Mouse (Mus musculus) heart, embryonic 13.5 days (tissue): Measurements from ENCODE around the gene Kif27. TPM values are rescaled to one million over a fixed set of nuclear protein-coding genes. Genes with fewer than 3 reads are reported as not detected.

Source experiments
- ATAC-seq: fragments of 200-750 bp; cut with Nextera tagmentation; 2 replicates; pipeline ENCODE4 v1.8.0; 2017; ENCODE audit warnings: moderate TSS enrichment; ENCODE audit not compliant: insufficient number of reproducible peaks, low FRiP score, low TSS enrichment; ENCODE audit errors: extremely low read depth
- H3K27ac ChIP-seq: fragments of 300-500 bp; sonication (generic); replicated peaks from 2 replicates; pipeline ENCODE4 v1.5.1; 2015; ENCODE audit warnings: moderate library complexity, mild to moderate bottlenecking, inconsistent platforms
- H3K27me3 ChIP-seq: fragments of 300-500 bp; sonication (generic); replicated peaks from 2 replicates; pipeline ENCODE4 v1.6.1; 2015; ENCODE audit warnings: mild to moderate bottlenecking, inconsistent platforms
- H3K36me3 ChIP-seq: fragments of 300-500 bp; sonication (generic); 2 replicates; pipeline ENCODE4 v1.6.1; 2015; ENCODE audit warnings: mild to moderate bottlenecking, inconsistent platforms
- H3K4me1 ChIP-seq: fragments of 300-500 bp; sonication (generic); 2 replicates; pipeline ENCODE4 v1.6.1; 2015; ENCODE audit warnings: inconsistent platforms
- H3K4me2 ChIP-seq: fragments of 300-500 bp; sonication (generic); 2 replicates; pipeline ENCODE4 v1.6.1; 2015; ENCODE audit warnings: inconsistent platforms, mild to moderate bottlenecking, moderate library complexity
- H3K4me3 ChIP-seq: fragments of 300-500 bp; sonication (generic); 2 replicates; pipeline ENCODE4 v1.5.1; 2015; ENCODE audit warnings: moderate library complexity, mild to moderate bottlenecking, inconsistent platforms
- H3K9ac ChIP-seq: fragments of 300-500 bp; sonication (generic); 2 replicates; pipeline ENCODE4 v1.6.1; 2015; ENCODE audit warnings: inconsistent platforms, mild to moderate bottlenecking, moderate library complexity
- H3K9me3 ChIP-seq: fragments of 300-500 bp; sonication (generic); 2 replicates; pipeline ENCODE4 v1.6.1; 2016; ENCODE audit warnings: inconsistent platforms
- WGBS: fragments of 180-500 bp; shearing (Covaris S2); methylation state at CpG from one replicate; pipeline ENCODE4 v1.1.7; 2015; ENCODE audit warnings: mixed read lengths; 5-methylcytosine and 5-hydroxymethylcytosine counted together
- polyA plus RNA-seq: library from polyadenylated mRNA; unstranded; fragments of >200 nt; fragmentation: Nextera tagmentation; extraction: Ambion mirVana; gene quantifications from 2 replicates; pipeline ENCODE4 v1.2.1, GENCODE M21; 2015

The Kif27 gene
- polyA plus RNA-seq, 1 experiment from 2014 or later: 0.17 TPM

GRCm38 (mm10) chr13:58275599-58275998 is 83.3 kb downstream of the Kif27 start, which contains the start of gene Gkap1:
TSS of gene Gkap1 (minus strand) at chr13:58275699.
- peak within 1 kb of the TSS; percentile 94 for H3K9ac ChIP-seq
- WGBS: 70% methylated on average over 8 of the region's 8 CpGs
- peaks cover 16% of the 10 kb centered on the region for H3K27me3 ChIP-seq
- peak within 1 kb of the TSS; percentile 89 for H3K4me2 ChIP-seq
- no peak for ATAC-seq
- H3K9me3 ChIP-seq: no peaks in the 10 kb centered on the region
- H3K4me1 ChIP-seq: peaks cover 24% of the 10 kb centered on the region
- H3K36me3 ChIP-seq: no peaks in the 10 kb centered on the region
- H3K4me3 ChIP-seq: peak within 1 kb of the TSS; percentile 95
- H3K27ac ChIP-seq: peak within 1 kb of the TSS; percentile 84

DNA sequence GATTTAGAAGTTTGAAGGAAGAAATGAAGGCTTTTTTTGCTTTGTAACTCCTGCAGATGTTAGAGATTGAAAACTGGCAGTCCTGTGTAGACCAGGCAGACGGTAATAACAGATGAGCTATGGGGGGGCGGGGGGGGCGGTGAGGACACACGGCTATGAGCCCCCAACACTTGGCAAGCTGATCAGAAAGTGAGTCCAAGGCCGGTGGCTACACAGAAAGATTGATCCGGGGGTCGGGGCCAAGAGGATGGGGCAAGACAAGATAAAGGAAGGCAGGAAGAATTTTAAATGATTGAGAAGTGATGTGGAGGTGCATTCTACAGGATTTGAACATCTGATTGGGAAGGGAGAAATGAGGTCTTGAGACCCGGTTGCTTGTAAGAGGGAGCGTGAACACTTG is 83.8 kb downstream of the Kif27 start:
- 26% methylated on average over 9 of the region's 9 CpGs for WGBS
- Histone ChIP-seq H3K9ac (peak overlapping the region; percentile 94), H3K4me2 (peak overlapping the region; percentile 89), H3K36me3 (no peaks in the 10 kb centered on the region), H3K27ac (peak overlapping the region; percentile 84; the same call in 1 of the 2 replicates), H3K9me3 (no peaks in the 10 kb centered on the region), H3K4me1 (peaks cover 24% of the 10 kb centered on the region), H3K27me3 (peaks cover 16% of the 10 kb centered on the region), H3K4me3 (peak overlapping the region; percentile 95)
- ATAC-seq: no peak

DNA sequence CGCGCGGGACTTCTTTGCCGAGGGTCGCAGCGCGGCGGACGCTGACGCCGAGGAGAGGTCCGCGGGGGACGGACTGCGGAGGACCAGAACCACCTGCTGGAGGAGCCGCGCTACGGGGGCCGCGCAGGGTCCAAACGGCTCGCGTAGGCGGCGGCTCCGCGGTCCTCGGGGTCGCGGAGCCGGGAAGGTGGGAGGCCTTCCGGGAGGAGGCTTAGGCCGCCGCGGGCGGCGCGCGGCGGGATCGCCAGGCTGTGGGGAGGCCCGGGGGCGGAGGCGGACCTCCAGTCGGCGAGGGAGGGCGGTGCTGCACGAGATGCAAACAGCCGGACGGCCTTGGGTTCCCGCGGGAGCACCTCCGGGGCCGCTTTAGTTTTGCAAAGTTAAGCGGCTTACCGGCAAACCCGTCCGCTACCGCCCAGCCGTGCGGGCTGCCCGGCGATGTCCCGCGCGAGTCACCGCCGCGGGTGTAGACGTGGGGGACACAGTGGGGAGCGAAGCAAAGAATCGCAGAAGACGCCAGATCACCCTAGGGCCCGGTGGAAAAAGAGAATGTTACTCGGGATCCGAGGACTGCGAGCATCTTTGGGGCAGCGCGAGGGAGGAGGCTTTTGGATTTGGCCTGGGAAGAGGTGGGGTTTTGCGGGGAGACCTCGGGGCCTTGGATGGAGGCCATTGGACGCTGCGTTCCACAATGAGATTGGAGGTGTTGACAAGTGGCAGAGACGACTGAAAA is 84.5 kb downstream of the Kif27 start:
- H3K27me3 ChIP-seq: peaks cover 16% of the 10 kb centered on the region
- ATAC-seq: peak; percentile 58; the same call in 1 of the 2 replicates
- no peaks in the 10 kb centered on the region for H3K36me3 ChIP-seq
- H3K27ac ChIP-seq: peak overlapping the region; percentile 84
- WGBS: under 1% methylated on average over 83 of the region's 84 CpGs
- H3K4me2 ChIP-seq: peak overlapping the region; percentile 89
- peaks cover 24% of the 10 kb centered on the region for H3K4me1 ChIP-seq
- H3K4me3 ChIP-seq: peak overlapping the region; percentile 95
- H3K9me3 ChIP-seq: no peaks in the 10 kb centered on the region
- H3K9ac ChIP-seq: peak overlapping the region; percentile 94

- under 1% methylated on average over 73 of the region's 115 CpGs for WGBS
- ATAC-seq: peak; percentile 32; the same call in 1 of the 2 replicates
- Histone ChIP-seq H3K4me3 (peak overlapping the region; percentile 95), H3K9ac (peak overlapping the region; percentile 94), H3K36me3 (no peaks in the 10 kb centered on the region), H3K4me1 (peaks cover 24% of the 10 kb centered on the region), H3K27ac (peak overlapping the region; percentile 84), H3K27me3 (peaks cover 16% of the 10 kb centered on the region), H3K4me2 (peak overlapping the region; percentile 89), H3K9me3 (no peaks in the 10 kb centered on the region)
These were observed 85.3 kb downstream of the Kif27 start for GRCm38 (mm10) chr13:58273411-58274258.

- no peak overlapping the region for H3K27ac ChIP-seq
- H3K36me3 ChIP-seq: peaks cover 10% of the 10 kb centered on the region
- H3K9me3 ChIP-seq: no peaks in the 10 kb centered on the region
- H3K9ac ChIP-seq: no peak overlapping the region
- 54% methylated on average over 3 of the region's 3 CpGs for WGBS
- H3K4me2 ChIP-seq: no peak overlapping the region
- no peak overlapping the region for H3K4me3 ChIP-seq
- H3K27me3 ChIP-seq: no peaks in the 10 kb centered on the region
- no peak for ATAC-seq
- no peaks in the 10 kb centered on the region; the same call in 1 of the 2 replicates for H3K4me1 ChIP-seq
These were observed 92.1 kb downstream of the Kif27 start for GRCm38 (mm10) chr13:58266864-58267263.

- WGBS: 84% methylated on average over 8 of the region's 8 CpGs
- no peak overlapping the region for H3K4me3 ChIP-seq
- no peak overlapping the region for H3K27ac ChIP-seq
- H3K9ac ChIP-seq: no peak overlapping the region
- H3K9me3 ChIP-seq: no peaks in the 10 kb centered on the region
- H3K27me3 ChIP-seq: no peaks in the 10 kb centered on the region
- no peak for ATAC-seq
- H3K4me1 ChIP-seq: peaks cover 3% of the 10 kb centered on the region; the same call in 1 of the 2 replicates
- H3K36me3 ChIP-seq: peaks cover 20% of the 10 kb centered on the region
- no peak overlapping the region for H3K4me2 ChIP-seq
These were observed 95.4 kb downstream of the Kif27 start for GRCm38 (mm10) chr13:58263546-58263945.

- ATAC-seq: no peak
These were observed 97.2 kb downstream of the Kif27 start for GRCm38 (mm10) chr13:58261674-58262073.

DNA sequence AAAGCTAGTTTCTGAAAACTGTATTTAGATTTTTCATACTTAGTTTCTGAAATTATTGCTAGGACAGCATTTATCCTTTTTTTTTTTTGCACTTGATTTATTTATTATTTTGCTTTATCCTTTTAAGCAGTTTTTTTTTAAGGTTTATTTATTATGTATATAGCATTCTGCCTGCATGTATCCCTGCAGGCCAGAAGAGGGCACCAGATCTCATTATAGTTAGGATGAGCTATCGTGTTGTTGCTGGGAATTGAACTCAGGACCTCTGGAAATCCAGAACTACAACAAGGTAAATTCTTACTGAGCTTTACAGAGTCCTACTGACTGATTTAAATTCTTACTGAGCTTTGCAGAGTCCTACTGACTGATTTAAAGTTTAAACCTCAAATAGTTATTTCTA is 105.7 kb downstream of the Kif27 start:
- ATAC-seq: no peak
- WGBS: 77% methylated on average over 1 of the region's 1 CpGs
- Histone ChIP-seq H3K9me3 (no peaks in the 10 kb centered on the region), H3K9ac (no peak overlapping the region), H3K4me2 (no peak overlapping the region), H3K4me3 (no peak overlapping the region), H3K27ac (no peak overlapping the region), H3K27me3 (no peaks in the 10 kb centered on the region), H3K36me3 (peaks cover 50% of the 10 kb centered on the region), H3K4me1 (no peaks in the 10 kb centered on the region)

More at GRCm38 (mm10) chr13:58261674-58262073, 97.2 kb downstream of the Kif27 start:
- Histone ChIP-seq H3K4me3 (no peak overlapping the region), H3K27me3 (no peaks in the 10 kb centered on the region), H3K4me2 (no peak overlapping the region), H3K4me1 (peaks cover 3% of the 10 kb centered on the region; the same call in 1 of the 2 replicates), H3K27ac (peak overlapping the region; percentile 53), H3K36me3 (peaks cover 31% of the 10 kb centered on the region), H3K9me3 (no peaks in the 10 kb centered on the region), H3K9ac (no peak overlapping the region)
- 65% methylated on average over 4 of the region's 4 CpGs for WGBS

- ATAC-seq: no peak
- H3K4me1 ChIP-seq: 0 out of 2 replicates have a peak, but pooled peaks cover 2% of the 10 kb centered on the region
- no peaks in the 10 kb centered on the region for H3K9me3 ChIP-seq
- H3K27me3 ChIP-seq: no peaks in the 10 kb centered on the region
- no peak overlapping the region for H3K27ac ChIP-seq
- 88% methylated on average over 5 of the region's 5 CpGs for WGBS
- H3K36me3 ChIP-seq: peaks cover 32% of the 10 kb centered on the region
- no peak overlapping the region for H3K4me2 ChIP-seq
- H3K4me3 ChIP-seq: no peak overlapping the region
- H3K9ac ChIP-seq: no peak overlapping the region
These were observed 110.0 kb downstream of the Kif27 start for GRCm38 (mm10) chr13:58248957-58249356.
